Mouse (Mus musculus): ENCODE measurements around the gene Mipol1.

- TF ChIP-seq CTCF (IDR thresholded peaks at IDR 0.05; ENCODE audit: borderline replicate concordance, extremely low read depth, insufficient read depth, insufficient read length), result no peak
- TF ChIP-seq POLR2A (IDR thresholded peaks at IDR 0.05; ENCODE audit: borderline replicate concordance, extremely low read depth, insufficient read depth, insufficient read length, poor library complexity, severe bottlenecking), result peak; percentile 60; the same call in 1 of the 2 replicates
Observed at GRCm38 (mm10) chr12:57230192-57230706, at the start of gene Mipol1, which contains the start of gene Prps1l3.

Measured in brain, embryonic 14.5 days (tissue).